8 mouse cellular contexts compared by ENCODE assay signal in the genomic region with DNA sequence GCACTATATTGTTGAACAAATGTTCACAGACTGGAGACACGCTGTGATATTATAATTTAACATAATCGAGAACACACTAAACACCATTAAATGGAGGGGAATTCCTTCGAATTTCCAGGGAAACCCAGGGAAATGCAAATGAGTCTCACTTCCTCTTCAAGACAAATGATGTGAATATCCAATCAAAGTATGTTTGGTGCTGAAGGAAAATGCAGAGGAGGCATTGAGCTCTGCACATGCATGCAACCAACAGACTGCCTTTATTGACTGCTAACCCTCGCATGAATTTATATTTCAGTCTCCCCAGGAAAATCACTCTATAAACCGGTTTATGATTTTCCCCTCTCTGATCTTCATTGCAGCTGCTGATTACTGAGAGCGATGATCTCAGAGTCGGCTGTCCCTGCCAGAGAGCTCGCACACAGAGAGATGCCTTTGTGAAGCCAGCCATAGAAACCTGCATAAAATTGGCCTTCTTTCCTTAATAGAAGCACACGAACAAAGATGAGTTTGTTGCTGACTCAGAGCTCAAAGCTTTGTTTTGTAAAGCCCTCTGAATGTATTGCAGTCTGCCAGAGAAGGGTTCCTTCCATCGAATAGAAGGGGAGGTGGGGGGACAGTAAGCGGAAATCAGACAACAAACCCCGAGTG.
DNase-seq lines count a peak whose midpoint lies in the region; ATAC-seq and TF ChIP-seq lines count a peak whose summit lies in the region.

No protein-coding gene starts in this region.

- no peaks in the 10 kb centered on the region for H3K4me1 ChIP-seq in embryonic facial prominence, embryonic 11.5 days (ENCODE audit: control insufficient read depth, insufficient read depth, low read length)
- H3K4me1 ChIP-seq in intestine, embryonic 16.5 days (ENCODE audit: control insufficient read depth, insufficient read depth, low read length), result no peaks in the 10 kb centered on the region
- H3K4me1 ChIP-seq in midbrain, postnatal 0 days (ENCODE audit: insufficient read depth, low read length), result peaks cover 3% of the 10 kb centered on the region; the same call in 1 of the 2 replicates

- no peaks in the 10 kb centered on the region for H3K27me3 ChIP-seq in embryonic facial prominence, embryonic 11.5 days (ENCODE audit: control insufficient read depth, insufficient read depth, low read length)
- H3K27me3 ChIP-seq in intestine, embryonic 16.5 days (replicated peaks; ENCODE audit: control insufficient read depth, insufficient read depth, low read length), result no peaks in the 10 kb centered on the region
- no peaks in the 10 kb centered on the region for H3K27me3 ChIP-seq in midbrain, postnatal 0 days (ENCODE audit: insufficient read depth, low read length)

- ATAC-seq in embryonic facial prominence, embryonic 11.5 days (replicated peaks; ENCODE audit: insufficient number of reproducible peaks, low FRiP score, low TSS enrichment, low read depth), result 0 out of 2 replicates have a peak, but pooled peaks have one; percentile 70
- peak; percentile 38; the same call in 1 of the 2 replicates for ATAC-seq in intestine, embryonic 16.5 days
- peak; percentile 83 for ATAC-seq in midbrain, postnatal 0 days (ENCODE audit: low FRiP score)
- no peak for ATAC-seq in megakaryocyte progenitor cell, adult 5-6 weeks (replicated peaks; ENCODE audit: poor library complexity)

- H3K36me3 ChIP-seq in embryonic facial prominence, embryonic 11.5 days (replicated peaks; ENCODE audit: control insufficient read depth, insufficient read depth, low read depth, low read length), result no peaks in the 10 kb centered on the region
- no peaks in the 10 kb centered on the region for H3K36me3 ChIP-seq in intestine, embryonic 16.5 days (ENCODE audit: control insufficient read depth, insufficient read depth, low read length)
- no peaks in the 10 kb centered on the region for H3K36me3 ChIP-seq in midbrain, postnatal 0 days (ENCODE audit: insufficient read depth, low read length)

- H3K9ac ChIP-seq in embryonic facial prominence, embryonic 11.5 days (replicated peaks; ENCODE audit: low read length), result no peak overlapping the region
- no peak overlapping the region for H3K9ac ChIP-seq in intestine, embryonic 16.5 days (ENCODE audit: low read depth, low read length)
- no peak overlapping the region; the same call in 1 of the 2 replicates for H3K9ac ChIP-seq in midbrain, postnatal 0 days (replicated peaks; ENCODE audit: low read length, poor library complexity, severe bottlenecking)

- peak; percentile 13 for DNase-seq in cerebellum, adult 11-12 months
- DNase-seq in embryonic facial prominence, embryonic 11.5 days (ENCODE audit: low spot score), result peak; percentile 52
- DNase-seq in midbrain, postnatal 0 days (ENCODE audit: low spot score), result peak; percentile 90
- no peak for DNase-seq in spleen, postnatal 4 days (ENCODE audit: low spot score in 2 of 2)
- no peak for DNase-seq in lung, postnatal 14 days
- DNase-seq in MN1 (ENCODE audit: low spot score), result no peak

- TF ChIP-seq CTCF in midbrain, postnatal 0 days (IDR thresholded peaks at IDR 0.05), result no peak

- no peak overlapping the region for H3K4me3 ChIP-seq in embryonic facial prominence, embryonic 11.5 days (ENCODE audit: low read depth, low read length)
- H3K4me3 ChIP-seq in intestine, embryonic 16.5 days (ENCODE audit: low read length), result no peak overlapping the region
- H3K4me3 ChIP-seq in midbrain, postnatal 0 days (ENCODE audit: low read depth, low read length), result no peak overlapping the region

- no peaks in the 10 kb centered on the region for H3K9me3 ChIP-seq in embryonic facial prominence, embryonic 11.5 days (replicated peaks; ENCODE audit: control insufficient read depth, low read length)
- H3K9me3 ChIP-seq in intestine, embryonic 16.5 days (ENCODE audit: control insufficient read depth, low read length), result no peaks in the 10 kb centered on the region
- H3K9me3 ChIP-seq in midbrain, postnatal 0 days (ENCODE audit: low read length), result no peaks in the 10 kb centered on the region

- H3K27ac ChIP-seq in embryonic facial prominence, embryonic 11.5 days (replicated peaks; ENCODE audit: low read depth, low read length), result no peak overlapping the region
- no peak overlapping the region for H3K27ac ChIP-seq in intestine, embryonic 16.5 days (ENCODE audit: low read length)
- peak overlapping the region; percentile 62 for H3K27ac ChIP-seq in midbrain, postnatal 0 days (ENCODE audit: low read depth, low read length)

- H3K4me2 ChIP-seq in embryonic facial prominence, embryonic 11.5 days (ENCODE audit: low read depth, low read length), result no peak overlapping the region
- no peak overlapping the region for H3K4me2 ChIP-seq in intestine, embryonic 16.5 days (ENCODE audit: low read depth, low read length)
- H3K4me2 ChIP-seq in midbrain, postnatal 0 days (ENCODE audit: low read depth, low read length, poor library complexity, severe bottlenecking), result peak overlapping the region; percentile 26

- WGBS in embryonic facial prominence, embryonic 11.5 days, result 38% methylated on average over 12 of the region's 12 CpGs
- WGBS in intestine, embryonic 16.5 days, result 55% methylated on average over 12 of the region's 12 CpGs
- 9% methylated on average over 12 of the region's 12 CpGs for WGBS in midbrain, postnatal 0 days

Comparison
In these comparisons a context has a peak if more than half of its experiments do, and no peak if none do; other contexts are left out.
1. DNase-seq: peak in cerebellum, adult 11-12 months (single experiment), embryonic facial prominence, embryonic 11.5 days (single experiment) and midbrain, postnatal 0 days (single experiment); none in spleen, postnatal 4 days (0 of 2), lung, postnatal 14 days (single experiment) and MN1 (single experiment).